In genomic region chr13:4029897-4030296, GRCm38 (mm10) we compare ENCODE assay signal across 31 mouse cellular contexts. TPM values are rescaled to one million over a fixed set of nuclear protein-coding genes. Genes with fewer than 3 reads are reported as not detected.
"Had no signal": no experiment of that assay in that cellular context is flagged by ENCODE, and none has a peak within 500 bp of the region (broad histone marks: within the 10 kb centered on the region; RNA-seq: fewer than 3 reads in every experiment).

No protein-coding gene starts in this region.

- H3K9me3 ChIP-seq: limb, embryonic 12.5 days; limb, embryonic 15.5 days; liver, embryonic 12.5 days; liver, embryonic 13.5 days; liver, embryonic 15.5 days; lung, embryonic 15.5 days; megakaryocyte, embryonic 14.5 days; midbrain, embryonic 10.5 days; midbrain, embryonic 12.5 days; midbrain, embryonic 13.5 days; midbrain, embryonic 15.5 days; neural tube, embryonic 12.5 days; neural tube, embryonic 13.5 days had no signal

- H3K9ac ChIP-seq: limb, embryonic 12.5 days; limb, embryonic 15.5 days; liver, embryonic 12.5 days; liver, embryonic 13.5 days; liver, embryonic 14.5 days; liver, embryonic 15.5 days; liver, postnatal 0 days; lung, embryonic 14.5 days; lung, embryonic 15.5 days; midbrain, embryonic 12.5 days; midbrain, embryonic 13.5 days; midbrain, embryonic 15.5 days; neural tube, embryonic 12.5 days; neural tube, embryonic 13.5 days had no signal

- DNase-seq: left cerebral cortex, postnatal 4 days; liver; liver, embryonic 13.5 days; liver, postnatal 0 days; lung, adult 18-20 months; lung, adult 2 months; lung, embryonic 14.5 days; lung, postnatal 10 days; lung, postnatal 14 days; lung, postnatal 36 days; lung, postnatal 4 days; midbrain, embryonic 14.5 days had no signal

- H3K36me3 ChIP-seq: limb, embryonic 12.5 days; limb, embryonic 15.5 days; liver, embryonic 12.5 days; liver, embryonic 13.5 days; liver, embryonic 15.5 days; lung, embryonic 15.5 days; midbrain, embryonic 10.5 days; midbrain, embryonic 12.5 days; midbrain, embryonic 13.5 days; midbrain, embryonic 15.5 days; neural tube, embryonic 12.5 days; neural tube, embryonic 13.5 days had no signal

- H3K4me1 ChIP-seq: limb, embryonic 12.5 days; limb, embryonic 15.5 days; liver, embryonic 12.5 days; liver, embryonic 13.5 days; liver, embryonic 15.5 days; lung, embryonic 15.5 days; megakaryocyte, embryonic 14.5 days; midbrain, embryonic 10.5 days; midbrain, embryonic 12.5 days; midbrain, embryonic 13.5 days; midbrain, embryonic 15.5 days; neural tube, embryonic 12.5 days; neural tube, embryonic 13.5 days had no signal

- H3K4me2 ChIP-seq: limb, embryonic 12.5 days; limb, embryonic 15.5 days; liver, embryonic 11.5 days; liver, embryonic 12.5 days; liver, embryonic 13.5 days; liver, embryonic 15.5 days; lung, embryonic 14.5 days; lung, embryonic 15.5 days; midbrain, embryonic 11.5 days; midbrain, embryonic 12.5 days; midbrain, embryonic 13.5 days; midbrain, embryonic 15.5 days; neural tube, embryonic 12.5 days; neural tube, embryonic 13.5 days had no signal

- H3K27ac ChIP-seq: limb, embryonic 12.5 days; limb, embryonic 15.5 days; liver, embryonic 12.5 days; liver, embryonic 13.5 days; liver, embryonic 14.5 days; liver, embryonic 15.5 days; lung, embryonic 15.5 days; macrophage; midbrain, embryonic 10.5 days; midbrain, embryonic 12.5 days; midbrain, embryonic 13.5 days; midbrain, embryonic 15.5 days; neural tube, embryonic 12.5 days; neural tube, embryonic 13.5 days had no signal

- H3K27me3 ChIP-seq: limb, embryonic 12.5 days; limb, embryonic 15.5 days; liver, embryonic 12.5 days; liver, embryonic 13.5 days; liver, embryonic 15.5 days; lung, embryonic 15.5 days; megakaryocyte, embryonic 14.5 days; midbrain, embryonic 12.5 days; midbrain, embryonic 13.5 days; midbrain, embryonic 15.5 days; neural tube, embryonic 12.5 days; neural tube, embryonic 13.5 days had no signal

- H3K4me3 ChIP-seq: limb, embryonic 12.5 days; limb, embryonic 15.5 days; liver, embryonic 12.5 days; liver, embryonic 13.5 days; liver, embryonic 15.5 days; lung, embryonic 15.5 days; megakaryocyte, embryonic 14.5 days; midbrain, embryonic 10.5 days; midbrain, embryonic 12.5 days; midbrain, embryonic 13.5 days; midbrain, embryonic 15.5 days; myocyte; neural tube, embryonic 12.5 days; neural tube, embryonic 13.5 days had no signal

- ATAC-seq: liver, embryonic 12.5 days; liver, postnatal 0 days; lung, postnatal 0 days; midbrain, embryonic 13.5 days; midbrain, embryonic 15.5 days; midbrain, embryonic 16.5 days had no signal

RNA-seq across cellular contexts. Expression of gene Akr1c14, which starts 18.9 kb away (rescaled TPM):
- polyA plus RNA-seq: macrophage had no signal
